Mouse (Mus musculus) olfactory bulb, adult 2 months (tissue): ENCODE data around the gene Lrrc40.

Source experiments
- CTCF ChIP-seq: fragments of 200-500 bp; IDR thresholded peaks from 2 replicates; pipeline ENCODE4 v1.5.1; 2012; ENCODE audit warnings: low read depth, mild to moderate bottlenecking, low read length, moderate library complexity; ENCODE audit not compliant: insufficient read depth
- POLR2A ChIP-seq: fragments of 200-500 bp; IDR thresholded peaks from 2 replicates; pipeline ENCODE4 v1.6.1; 2012; ENCODE audit warnings: mild to moderate bottlenecking, low read depth, low read length, moderate library complexity; ENCODE audit not compliant: insufficient read depth

DNA sequence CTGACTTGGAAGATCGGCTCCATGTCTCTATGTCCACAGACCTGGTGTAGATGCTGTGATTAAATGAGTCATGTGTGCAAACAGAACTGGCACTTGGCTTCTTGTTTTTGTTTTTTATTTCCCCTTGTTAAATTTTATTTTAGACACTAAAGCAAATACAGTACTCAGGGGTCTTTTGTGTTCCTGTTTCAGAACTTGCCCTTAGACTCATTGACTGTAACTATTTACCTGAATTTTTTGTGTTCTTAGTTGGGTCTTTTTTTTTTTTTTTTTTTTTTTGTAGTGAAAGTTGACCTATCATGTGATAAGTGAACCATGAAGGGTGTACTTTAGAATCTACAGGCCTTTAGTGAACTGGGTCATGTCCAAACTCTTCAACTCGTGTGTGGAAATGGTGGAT, 4.3 kb downstream of the Lrrc40 start:
- no peak for TF ChIP-seq POLR2A
- no peak for TF ChIP-seq CTCF
